Mouse (Mus musculus) cerebellum, adult 8-10 months (tissue): ENCODE results near the gene Bid.
"Not testable (repeated sequence)": the region's sequence is repeated elsewhere in the genome, so short reads cannot be mapped to it uniquely, and the experiment has no call there.

Experiments
- DNase-seq: peaks from one replicate; pipeline ENCODE4 v3.0.0; 2022

Bid gene

GRCm38 (mm10) chr6:120933670-120934069 lies 17.0 kb upstream of the Bid start:
- DNase-seq: no peak

- DNase-seq: no peak
Measured at GRCm38 (mm10) chr6:120932597-120932996, 15.9 kb upstream of the Bid start.

GRCm38 (mm10) chr6:120930450-120931306 lies 14.0 kb upstream of the Bid start:
- no peak for DNase-seq

GRCm38 (mm10) chr6:120929421-120929820 lies 12.8 kb upstream of the Bid start:
- DNase-seq: no peak

GRCm38 (mm10) chr6:120927765-120928164 lies 11.1 kb upstream of the Bid start:
- DNase-seq: peak; percentile 12

- DNase-seq: no peak
Measured at GRCm38 (mm10) chr6:120926880-120927279, 10.2 kb upstream of the Bid start.

- not testable (repeated sequence) for DNase-seq
Measured at GRCm38 (mm10) chr6:120924791-120925321, 8.2 kb upstream of the Bid start.

- DNase-seq: no peak
Measured at GRCm38 (mm10) chr6:120917975-120918374, 1.3 kb upstream of the Bid start.

GRCm38 (mm10) chr6:120916972-120917881 lies 574 bp upstream of the Bid start:
- DNase-seq: not testable (repeated sequence)

GRCm38 (mm10) chr6:120915649-120915975 lies 1.0 kb downstream of the Bid start:
- no peak for DNase-seq

- DNase-seq: no peak
Measured at GRCm38 (mm10) chr6:120914911-120915648, 1.6 kb downstream of the Bid start.

GRCm38 (mm10) chr6:120914533-120914910 lies 2.1 kb downstream of the Bid start:
- no peak for DNase-seq

GRCm38 (mm10) chr6:120913783-120914182 lies 2.9 kb downstream of the Bid start:
- DNase-seq: no peak

- DNase-seq: no peak
Measured at GRCm38 (mm10) chr6:120912931-120913330, 3.7 kb downstream of the Bid start.

GRCm38 (mm10) chr6:120911213-120912007 lies 5.2 kb downstream of the Bid start:
- DNase-seq: no peak

GRCm38 (mm10) chr6:120909501-120909900 lies 7.2 kb downstream of the Bid start:
- no peak for DNase-seq

- DNase-seq: not testable (repeated sequence)
Measured at GRCm38 (mm10) chr6:120907876-120908597, 8.6 kb downstream of the Bid start.

GRCm38 (mm10) chr6:120906521-120906920 lies 10.1 kb downstream of the Bid start:
- no peak for DNase-seq

- no peak for DNase-seq
Measured at GRCm38 (mm10) chr6:120905111-120905510, 11.5 kb downstream of the Bid start.

- DNase-seq: no peak
Measured at GRCm38 (mm10) chr6:120903961-120904360, 12.7 kb downstream of the Bid start.

- no peak for DNase-seq
Measured at GRCm38 (mm10) chr6:120903450-120903912, 13.2 kb downstream of the Bid start.
